Mouse (Mus musculus) intestine, embryonic 14.5 days (tissue): ENCODE measurements at regions not wholly inside any gene's neighbourhood (a gene's known extent, or its start where the extent isn't known, plus 50 kb on each side); places are given as distances from the start of the nearest gene placed in this dataset.

Experiments used
- ATAC-seq: fragments of 200-750 bp; cut with Nextera tagmentation; replicated peaks from 2 replicates; pipeline ENCODE4 v1.8.0; 2017; ENCODE audit warnings: low read depth, moderate number of reproducible peaks, moderate TSS enrichment, moderate library complexity; ENCODE audit not compliant: low FRiP score, low TSS enrichment
- DNase-seq: peaks from one replicate; pipeline ENCODE4 v3.0.0-alpha.2; 2018; ENCODE audit warnings: low spot score
- H3K27ac ChIP-seq: fragments of 300-500 bp; sonication (generic); 2 replicates; pipeline ENCODE4 v1.5.1; 2014; ENCODE audit warnings: low read depth, mild to moderate bottlenecking, control low read depth
- H3K27me3 ChIP-seq: fragments of 300-500 bp; sonication (generic); replicated peaks from 2 replicates; pipeline ENCODE4 v1.6.1; 2014; ENCODE audit warnings: low read length, control low read depth; ENCODE audit not compliant: control insufficient read depth, insufficient read depth
- H3K36me3 ChIP-seq: fragments of 300-500 bp; sonication (generic); 2 replicates; pipeline ENCODE4 v1.6.1; 2014; ENCODE audit warnings: low read length, control low read depth; ENCODE audit not compliant: control insufficient read depth, insufficient read depth
- H3K4me1 ChIP-seq: fragments of 300-500 bp; sonication (generic); replicated peaks from 2 replicates; pipeline ENCODE4 v1.6.1; 2014; ENCODE audit warnings: low read length, control low read depth, mixed read lengths; ENCODE audit not compliant: control insufficient read depth, insufficient read depth
- H3K4me2 ChIP-seq: fragments of 300-500 bp; sonication (generic); 2 replicates; pipeline ENCODE4 v1.6.1; 2014; ENCODE audit warnings: low read length
- H3K4me3 ChIP-seq: fragments of 300-500 bp; sonication (generic); 2 replicates; pipeline ENCODE4 v1.5.1; 2014; ENCODE audit warnings: low read depth, low read length, control low read depth, mixed read lengths
- H3K9ac ChIP-seq: fragments of 300-500 bp; sonication (generic); 2 replicates; pipeline ENCODE4 v1.6.1; 2014; ENCODE audit warnings: mild to moderate bottlenecking, low read length
- H3K9me3 ChIP-seq: fragments of 300-500 bp; sonication (generic); 2 replicates; pipeline ENCODE4 v1.6.1; 2016; ENCODE audit warnings: low read length, control low read depth; ENCODE audit not compliant: control insufficient read depth
- WGBS: fragments of 180-500 bp; shearing (Covaris S2); extraction: QIAGEN DNeasy Blood & Tissue Kit; methylation state at CpG from one replicate; pipeline ENCODE4 v1.1.7; 2014; 5-methylcytosine and 5-hydroxymethylcytosine counted together

GRCm38 (mm10) chr9:27453476-27453875 is 56.9 kb downstream of the Spata19 start:
- Histone ChIP-seq H3K4me3 (no peak overlapping the region), H3K36me3 (no peaks in the 10 kb centered on the region), H3K4me2 (no peak overlapping the region), H3K9me3 (no peaks in the 10 kb centered on the region), H3K27ac (no peak overlapping the region), H3K27me3 (no peaks in the 10 kb centered on the region), H3K9ac (no peak overlapping the region), H3K4me1 (no peaks in the 10 kb centered on the region)
- ATAC-seq (no peak), DNase-seq (no peak)
- WGBS: 75% methylated on average over 2 of the region's 2 CpGs

- Histone ChIP-seq H3K36me3 (no peaks in the 10 kb centered on the region), H3K27me3 (no peaks in the 10 kb centered on the region), H3K9me3 (no peaks in the 10 kb centered on the region), H3K4me1 (no peaks in the 10 kb centered on the region), H3K9ac (no peak overlapping the region), H3K4me2 (no peak overlapping the region), H3K27ac (no peak overlapping the region), H3K4me3 (no peak overlapping the region)
- no peak for ATAC-seq
- WGBS: 64% methylated on average over 10 of the region's 10 CpGs
- no peak for DNase-seq
Measured at GRCm38 (mm10) chr9:27453924-27454652, 57.5 kb downstream of the Spata19 start.

- 54% methylated on average over 3 of the region's 3 CpGs for WGBS
- Histone ChIP-seq H3K9me3 (no peaks in the 10 kb centered on the region), H3K4me2 (no peak overlapping the region), H3K9ac (no peak overlapping the region), H3K36me3 (no peaks in the 10 kb centered on the region), H3K4me3 (no peak overlapping the region), H3K27ac (no peak overlapping the region), H3K4me1 (no peaks in the 10 kb centered on the region), H3K27me3 (no peaks in the 10 kb centered on the region)
- DNase-seq (no peak), ATAC-seq (no peak)
Measured at GRCm38 (mm10) chr9:27458335-27459040, 61.9 kb downstream of the Spata19 start.

- Histone ChIP-seq H3K9me3 (no peaks in the 10 kb centered on the region), H3K4me3 (no peak overlapping the region), H3K27ac (no peak overlapping the region), H3K36me3 (no peaks in the 10 kb centered on the region), H3K9ac (no peak overlapping the region), H3K4me1 (no peaks in the 10 kb centered on the region), H3K4me2 (no peak overlapping the region), H3K27me3 (no peaks in the 10 kb centered on the region)
- ATAC-seq (no peak), DNase-seq (no peak)
- 43% methylated on average over 8 of the region's 8 CpGs for WGBS
Measured at GRCm38 (mm10) chr9:27461029-27461428, 64.4 kb downstream of the Spata19 start.

GRCm38 (mm10) chr9:27464006-27464405 is 67.4 kb downstream of the Spata19 start:
- no peak for ATAC-seq
- H3K27me3 ChIP-seq: no peaks in the 10 kb centered on the region
- no peak for DNase-seq
- no peaks in the 10 kb centered on the region for H3K9me3 ChIP-seq
- no peaks in the 10 kb centered on the region for H3K36me3 ChIP-seq
- H3K4me3 ChIP-seq: no peak overlapping the region
- 87% methylated on average over 1 of the region's 1 CpGs for WGBS
- H3K4me2 ChIP-seq: no peak overlapping the region
- H3K9ac ChIP-seq: no peak overlapping the region
- no peaks in the 10 kb centered on the region for H3K4me1 ChIP-seq
- H3K27ac ChIP-seq: no peak overlapping the region

- WGBS: 44% methylated on average over 10 of the region's 10 CpGs
- Histone ChIP-seq H3K4me1 (no peaks in the 10 kb centered on the region), H3K36me3 (no peaks in the 10 kb centered on the region), H3K4me2 (no peak overlapping the region), H3K4me3 (no peak overlapping the region), H3K9me3 (no peaks in the 10 kb centered on the region), H3K27me3 (no peaks in the 10 kb centered on the region), H3K27ac (no peak overlapping the region), H3K9ac (no peak overlapping the region)
- DNase-seq: no peak
- ATAC-seq: no peak
Measured at GRCm38 (mm10) chr9:27475468-27475867, 78.9 kb downstream of the Spata19 start.

GRCm38 (mm10) chr9:27476636-27477035 is 80.0 kb downstream of the Spata19 start:
- no peak overlapping the region for H3K27ac ChIP-seq
- no peak overlapping the region for H3K4me3 ChIP-seq
- ATAC-seq: no peak
- no peak for DNase-seq
- H3K4me1 ChIP-seq: no peaks in the 10 kb centered on the region
- WGBS: 79% methylated on average over 5 of the region's 5 CpGs
- no peaks in the 10 kb centered on the region for H3K36me3 ChIP-seq
- no peaks in the 10 kb centered on the region for H3K9me3 ChIP-seq
- H3K27me3 ChIP-seq: no peaks in the 10 kb centered on the region
- no peak overlapping the region for H3K4me2 ChIP-seq
- H3K9ac ChIP-seq: no peak overlapping the region

GRCm38 (mm10) chr9:27477079-27477687 is 80.6 kb downstream of the Spata19 start:
- H3K4me3 ChIP-seq: no peak overlapping the region
- no peak for ATAC-seq
- H3K9ac ChIP-seq: no peak overlapping the region
- no peaks in the 10 kb centered on the region for H3K27me3 ChIP-seq
- H3K4me2 ChIP-seq: no peak overlapping the region
- no peak for DNase-seq
- no peaks in the 10 kb centered on the region for H3K36me3 ChIP-seq
- WGBS: 74% methylated on average over 4 of the region's 4 CpGs
- H3K27ac ChIP-seq: no peak overlapping the region
- no peaks in the 10 kb centered on the region for H3K9me3 ChIP-seq
- H3K4me1 ChIP-seq: no peaks in the 10 kb centered on the region
